Mouse (Mus musculus) granulocyte monocyte progenitor cell, adult 5-6 weeks (primary cell): ENCODE measurements around the gene Adamts3. TPM values are rescaled to one million over a fixed set of nuclear protein-coding genes. Genes with fewer than 3 reads are reported as not detected.
A peak's percentile ranks its signal among the peaks of the same experiment; 100 is the strongest.

ENCODE experiments used
- ATAC-seq: replicated peaks from 2 replicates; pipeline ENCODE4 v1.8.0; 2016; ENCODE audit warnings: mild to moderate bottlenecking, moderate TSS enrichment, inconsistent platforms; ENCODE audit not compliant: poor library complexity, severe bottlenecking
- total RNA-seq, 2 experiments: library from RNA; stranded (forward) in 1 of 2; stranded (reverse) in 1 of 2; fragments of 200-712, 200-1000 nt in 1 of 2; fragments of >200 nt in 1 of 2; fragmentation: Nextera tagmentation in 1 of 2; gene quantifications; 2 replicates each; pipeline ENCODE4 v1.2.3; 2014 to 2017

Gene Adamts3
- total RNA-seq, 2 experiments from 2014 or later, result 4.0 to 5.5 TPM

DNA sequence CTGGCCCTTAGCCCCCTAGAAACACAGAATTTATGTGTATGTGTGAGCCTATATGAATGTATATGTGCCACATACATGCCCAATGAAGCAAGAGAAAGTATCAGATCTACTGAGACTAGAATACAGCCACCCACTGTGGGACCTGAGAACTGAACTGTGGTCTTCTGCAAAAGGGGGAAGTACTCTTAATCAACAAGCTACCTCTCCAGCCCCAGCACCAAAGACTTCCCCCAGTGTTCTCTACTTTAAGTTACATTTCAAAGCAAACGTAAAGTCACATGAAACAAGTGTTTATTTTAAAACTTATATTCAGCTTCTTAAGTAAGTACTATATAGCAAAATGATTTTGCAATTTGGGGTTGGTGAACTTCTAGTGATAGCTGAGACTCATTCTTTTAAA, 62.0 kb downstream of the Adamts3 start:
- ATAC-seq, result peak; percentile 40; the same call in 1 of the 2 replicates

DNA sequence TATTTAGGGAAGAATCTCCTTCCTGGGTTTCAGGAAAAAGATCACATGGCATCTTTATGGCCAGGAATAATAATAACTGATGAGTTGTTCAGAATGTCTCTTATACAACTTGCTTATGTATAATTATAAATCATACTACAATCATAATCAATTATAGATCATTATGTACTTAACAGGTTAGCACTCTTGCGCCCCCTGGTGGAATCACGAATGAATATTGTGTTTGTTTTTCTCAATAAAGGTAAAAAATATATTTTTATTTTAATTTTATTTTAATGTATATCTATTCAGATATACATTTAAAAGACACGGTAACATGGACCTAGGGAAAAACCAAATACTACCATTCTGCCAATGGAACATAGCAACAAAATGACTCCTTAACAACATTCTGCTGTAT, 63.6 kb downstream of the Adamts3 start:
- ATAC-seq, result no peak

DNA sequence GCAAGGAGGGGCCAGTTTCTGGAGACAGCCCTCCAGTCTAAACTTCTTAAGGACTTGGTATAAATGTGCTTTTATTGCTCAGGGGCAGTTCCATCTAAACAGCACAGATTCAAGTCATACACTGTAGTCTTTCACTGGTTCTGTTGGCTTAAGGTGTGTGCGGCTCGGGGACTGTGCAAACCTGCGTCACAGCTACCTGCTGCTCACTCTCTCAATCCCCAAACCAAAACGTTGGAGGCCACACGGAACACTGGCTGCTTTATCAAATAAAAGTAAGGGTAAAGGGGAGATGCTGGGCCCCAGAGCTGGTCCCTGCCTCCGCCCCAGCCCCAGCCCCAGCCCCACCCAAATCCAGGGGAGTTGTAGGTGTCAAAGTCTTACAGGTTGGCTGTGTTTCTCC, 66.5 kb downstream of the Adamts3 start:
- ATAC-seq, result no peak

DNA sequence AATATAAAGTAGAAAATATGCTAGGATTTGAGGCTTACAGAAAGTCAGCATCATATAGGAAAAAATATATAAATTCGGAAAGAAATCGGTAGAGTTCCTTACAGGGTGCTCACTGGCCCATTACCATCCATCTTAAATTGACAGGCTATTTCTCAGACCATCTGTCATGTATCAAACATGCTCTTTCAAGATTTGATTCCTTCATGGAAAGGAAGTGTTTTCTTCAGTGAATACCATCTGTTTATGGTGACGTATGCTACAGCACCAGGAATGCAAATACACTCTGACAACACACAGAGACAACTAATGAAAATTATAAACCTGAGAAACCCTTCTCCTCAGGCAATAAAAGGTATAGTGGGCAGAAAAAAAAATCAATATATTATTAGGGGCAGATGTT, 68.6 kb downstream of the Adamts3 start:
- no peak for ATAC-seq

DNA sequence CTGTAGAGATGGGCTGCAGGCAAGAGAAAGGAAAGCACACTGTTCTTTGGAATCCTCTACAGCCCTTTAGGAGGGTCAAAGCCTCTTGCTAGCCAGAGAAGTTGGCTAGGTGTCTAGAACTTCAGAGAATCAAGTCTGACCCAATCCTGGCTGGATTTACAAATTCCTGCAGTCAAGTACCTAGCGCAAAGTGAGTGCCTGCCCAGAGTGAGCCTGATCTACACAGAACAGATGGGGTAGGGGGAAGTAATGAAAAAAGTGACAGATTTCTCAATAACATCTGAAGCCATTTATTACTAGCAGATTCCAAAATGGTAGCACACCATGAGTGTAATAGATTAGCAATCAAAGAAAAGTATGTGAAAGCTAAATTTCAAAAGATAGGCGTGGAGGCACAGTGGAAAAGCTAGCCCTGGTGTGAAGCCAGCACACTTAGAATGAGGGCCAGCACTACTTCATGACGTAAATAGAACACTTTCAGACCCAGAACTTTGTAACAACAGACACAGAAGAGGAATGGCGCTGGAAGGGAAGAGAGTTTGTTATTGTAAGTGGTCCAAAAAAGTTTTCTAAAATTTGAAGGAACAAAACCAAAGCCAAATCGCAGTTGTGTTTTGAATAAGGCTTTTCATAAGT, 82.8 kb downstream of the Adamts3 start:
- ATAC-seq, result no peak

DNA sequence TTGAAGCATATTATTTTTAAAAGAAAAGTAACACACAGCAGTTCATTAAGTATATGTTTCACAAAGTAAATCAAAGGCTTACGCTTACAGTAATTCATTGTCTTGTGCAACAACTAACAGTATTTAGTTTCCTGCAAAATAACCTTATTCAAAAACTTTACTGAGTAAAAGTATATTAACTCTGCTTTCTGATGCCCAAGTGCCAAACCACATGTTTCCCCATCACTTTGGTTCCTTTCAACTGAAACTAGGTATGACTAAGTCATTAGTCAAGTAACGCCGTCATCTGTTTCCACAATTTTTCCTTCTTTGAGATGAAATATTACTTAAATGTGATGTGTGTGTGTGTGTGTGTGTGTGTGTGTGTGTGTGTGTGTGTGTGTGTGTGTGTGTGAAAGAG, 89.4 kb downstream of the Adamts3 start:
- ATAC-seq, result peak; percentile 61

DNA sequence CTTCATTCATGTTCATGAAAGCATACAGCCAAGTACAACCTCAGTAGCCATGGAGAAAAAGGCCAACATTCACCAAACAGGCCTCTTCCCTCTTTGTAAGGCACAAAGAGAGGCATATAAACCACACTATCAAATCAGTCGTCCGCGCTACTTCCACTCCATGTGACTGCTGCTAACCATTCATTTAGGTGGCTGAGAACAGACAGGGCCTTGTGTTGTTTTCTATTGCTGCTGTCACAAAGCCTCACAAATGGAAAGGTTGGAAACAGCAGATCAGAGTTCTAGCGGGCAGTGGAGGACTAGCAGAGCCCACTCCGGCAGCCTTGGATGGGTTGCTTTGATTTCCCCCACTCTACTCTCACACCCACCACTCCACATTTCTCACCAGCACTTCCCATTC, 98.5 kb downstream of the Adamts3 start:
- ATAC-seq, result no peak

DNA sequence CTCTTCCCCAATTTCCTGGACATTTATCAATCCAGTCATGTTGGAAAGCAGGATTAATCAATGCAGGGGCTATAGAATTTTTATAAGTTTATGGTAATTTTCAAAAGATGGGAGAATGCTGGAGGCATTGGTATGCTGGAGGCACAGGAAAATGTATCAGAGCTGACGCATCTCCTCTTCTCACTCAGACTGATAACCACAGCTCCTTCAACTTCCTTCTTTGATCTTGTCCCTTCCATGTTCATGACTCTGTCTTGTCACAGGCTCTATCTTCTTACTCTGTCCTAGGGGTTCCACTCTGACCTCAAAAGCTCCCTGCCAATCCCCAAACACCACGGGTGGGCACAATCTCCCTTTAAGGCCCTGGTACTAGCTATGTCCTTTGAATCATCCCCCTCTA, 103.3 kb downstream of the Adamts3 start:
- no peak for ATAC-seq

DNA sequence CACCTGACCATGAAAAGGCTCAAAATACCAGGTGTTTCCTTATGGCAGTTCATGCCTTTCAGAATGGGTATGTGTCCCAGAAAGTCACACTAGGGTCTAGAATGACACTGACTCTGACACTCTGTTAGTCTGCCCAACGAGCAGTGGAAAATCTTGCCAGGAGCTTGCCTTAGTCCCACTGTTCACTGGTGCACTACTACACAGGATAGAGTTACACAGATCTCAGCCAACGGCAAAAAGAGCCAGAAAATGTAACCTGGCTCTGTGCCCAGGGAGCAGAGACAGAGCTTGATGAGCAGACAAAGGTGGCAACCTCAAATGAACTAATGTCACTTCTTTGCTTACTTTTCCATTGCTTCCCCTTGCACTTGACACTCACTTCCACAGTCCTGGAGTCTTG, 104.5 kb downstream of the Adamts3 start:
- no peak for ATAC-seq

DNA sequence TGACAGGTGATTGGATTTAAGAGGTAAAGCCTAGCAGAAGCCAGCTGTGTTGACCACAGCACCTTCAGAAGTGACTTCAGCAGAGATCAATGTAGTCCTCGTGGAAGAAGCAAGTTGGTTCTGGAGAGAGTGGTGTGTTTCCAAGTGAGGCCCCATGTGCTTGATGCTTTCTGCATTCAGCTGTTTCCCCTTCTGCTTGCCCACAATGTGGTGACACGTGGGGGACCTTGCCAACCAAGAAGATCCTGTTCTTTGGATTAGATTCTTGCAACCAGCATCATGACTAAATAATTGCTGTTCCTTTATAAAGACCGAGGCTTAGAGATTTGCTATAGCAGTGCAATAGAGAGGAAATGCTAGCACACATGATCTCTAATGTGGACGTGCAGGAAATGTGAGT, 105.7 kb downstream of the Adamts3 start:
- no peak for ATAC-seq

DNA sequence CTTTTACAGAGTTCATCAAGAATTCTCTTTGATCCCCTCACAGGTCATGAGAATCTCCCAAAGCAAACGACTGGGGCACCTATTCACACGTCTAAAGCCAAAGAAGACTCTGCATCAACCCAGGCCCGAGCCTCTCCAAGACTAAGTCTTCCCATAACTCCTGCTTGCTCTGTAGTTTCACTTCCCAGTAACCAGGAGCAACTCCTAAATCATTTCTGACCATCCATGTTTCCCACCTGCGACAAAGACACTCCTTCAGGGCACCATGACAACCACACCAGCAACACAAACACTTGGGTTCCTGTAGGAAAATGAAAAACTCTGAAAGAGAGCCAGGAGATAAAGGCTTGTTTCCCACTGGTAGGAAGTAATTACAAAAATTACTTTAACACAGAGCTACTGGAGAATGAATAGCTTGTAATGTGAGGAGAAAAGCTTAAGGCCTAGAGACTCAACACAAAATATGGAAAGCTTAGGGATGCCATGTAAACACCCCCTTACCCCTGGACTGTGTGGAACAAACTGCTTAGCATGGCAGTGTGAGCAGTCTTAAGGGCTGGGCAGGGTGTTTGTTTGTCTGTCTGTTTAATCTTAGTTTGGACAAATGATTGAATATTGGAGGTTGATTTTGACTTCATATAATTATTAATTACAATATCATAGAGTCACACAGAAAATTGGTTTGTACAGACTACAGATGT, 112.3 kb downstream of the Adamts3 start:
- ATAC-seq, result no peak

DNA sequence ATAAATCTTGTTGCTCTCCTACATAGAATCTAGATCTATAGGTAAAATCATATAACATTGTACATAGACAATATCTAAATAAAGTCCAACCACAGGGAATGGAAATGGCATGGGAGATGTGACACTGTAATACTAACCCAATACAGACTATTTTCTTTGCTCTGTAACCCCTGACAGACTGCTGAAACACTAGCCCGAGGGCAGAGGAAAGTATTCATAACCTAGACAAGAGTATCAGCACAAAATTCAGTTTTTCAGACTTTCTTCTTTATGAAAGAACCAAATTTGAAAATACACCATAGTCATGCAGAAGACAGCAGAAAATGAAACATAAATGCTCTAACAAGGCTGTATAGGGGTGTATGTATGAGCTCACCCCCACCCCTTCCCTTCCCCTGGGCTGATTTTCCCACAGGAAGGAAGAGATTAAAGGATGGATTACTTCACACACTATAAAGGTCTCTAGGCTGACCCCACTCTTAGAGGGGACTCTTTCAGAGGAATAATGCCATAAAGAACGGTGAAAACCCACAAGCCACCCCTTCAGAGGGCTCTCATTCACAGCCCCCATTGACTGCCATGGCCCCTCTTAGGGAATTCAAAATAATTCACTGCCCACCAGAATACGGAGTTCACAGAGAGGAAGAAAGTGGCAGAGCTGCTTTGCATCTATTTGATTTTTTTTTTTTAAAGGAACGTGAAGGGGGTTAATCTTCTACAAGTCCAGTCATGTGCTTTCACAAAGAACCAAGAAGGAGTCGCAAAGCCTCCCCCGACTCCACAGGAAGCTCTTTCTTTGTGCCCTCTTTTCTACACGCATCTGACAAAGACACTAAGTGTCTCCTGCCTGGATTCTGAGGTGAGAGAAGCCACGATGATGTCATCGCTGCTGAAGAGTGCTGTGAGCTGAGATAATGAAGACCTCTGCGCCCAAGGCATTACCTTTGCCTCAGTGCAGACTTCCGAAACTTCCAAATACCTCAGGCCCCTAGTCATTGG, 119.6 kb downstream of the Adamts3 start:
- no peak for ATAC-seq

DNA sequence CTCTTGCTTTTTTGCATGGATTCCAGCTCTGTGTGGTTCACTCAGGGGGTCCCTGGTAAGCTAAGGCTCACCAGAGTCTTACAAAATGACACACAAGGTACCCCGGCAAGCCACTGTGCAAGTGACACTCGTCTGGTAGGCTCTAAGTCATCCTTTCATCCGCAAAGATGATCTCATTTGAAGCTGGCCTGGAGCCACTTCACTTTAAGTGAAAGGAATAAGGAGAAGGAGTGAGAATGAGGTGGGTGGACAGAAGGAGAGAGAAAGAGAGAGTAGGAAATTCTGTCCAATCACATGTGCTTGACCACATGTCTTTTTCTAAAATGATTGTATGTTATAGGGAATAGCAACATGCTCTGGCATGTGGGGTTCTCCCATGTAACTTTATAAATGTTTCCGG, 122.8 kb downstream of the Adamts3 start:
- ATAC-seq, result no peak

DNA sequence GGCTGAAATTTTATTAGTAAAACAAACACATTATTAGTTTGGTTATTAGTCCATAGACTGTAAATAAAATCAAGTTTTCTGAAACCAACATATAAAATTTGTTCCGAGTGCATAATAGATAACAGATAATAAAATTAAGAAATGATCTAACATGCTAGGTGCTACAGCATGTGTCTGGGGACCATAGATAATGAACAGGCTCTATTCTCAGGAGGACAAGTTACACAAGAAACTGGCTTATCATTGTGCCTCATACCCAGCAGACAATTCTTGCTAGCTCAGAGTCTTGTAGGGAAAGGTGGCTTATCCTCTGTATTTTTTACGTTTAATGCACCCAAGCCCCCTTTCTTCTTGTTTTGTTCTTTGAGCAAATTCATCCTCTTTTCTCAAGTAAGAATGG, 131.3 kb downstream of the Adamts3 start:
- no peak for ATAC-seq

DNA sequence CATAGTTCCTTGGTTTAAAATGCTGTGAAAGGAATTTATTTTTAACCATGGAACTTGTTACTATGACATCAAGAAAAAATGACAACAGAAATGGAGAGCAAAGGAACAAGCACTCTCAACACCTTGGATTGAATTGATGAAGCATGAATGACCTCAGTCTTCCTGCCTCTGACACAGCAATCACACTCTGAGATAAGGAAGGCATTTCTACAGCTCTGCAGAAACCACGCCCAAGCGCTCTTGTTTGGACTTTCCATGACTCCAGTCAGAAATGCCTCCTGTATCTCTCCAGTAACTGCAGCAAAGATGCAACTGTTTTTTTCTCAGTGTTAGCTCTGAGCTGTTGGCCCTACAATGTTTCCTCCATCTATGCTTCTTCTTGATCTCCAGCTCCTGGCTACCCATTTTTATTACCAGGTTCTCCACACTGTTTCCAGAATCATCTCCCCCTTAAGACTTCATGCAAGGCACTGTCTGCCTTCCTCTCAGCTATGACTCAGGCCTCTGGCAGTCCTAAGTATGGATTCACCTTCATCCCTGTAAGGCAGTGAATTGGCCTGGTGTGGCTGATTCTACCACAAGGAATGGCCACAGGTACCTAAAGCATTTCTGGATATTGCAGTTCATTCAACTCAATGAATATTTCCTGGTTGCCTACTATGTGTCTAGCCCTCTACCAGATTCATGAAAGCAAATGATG, 134.8 kb downstream of the Adamts3 start:
- no peak for ATAC-seq

DNA sequence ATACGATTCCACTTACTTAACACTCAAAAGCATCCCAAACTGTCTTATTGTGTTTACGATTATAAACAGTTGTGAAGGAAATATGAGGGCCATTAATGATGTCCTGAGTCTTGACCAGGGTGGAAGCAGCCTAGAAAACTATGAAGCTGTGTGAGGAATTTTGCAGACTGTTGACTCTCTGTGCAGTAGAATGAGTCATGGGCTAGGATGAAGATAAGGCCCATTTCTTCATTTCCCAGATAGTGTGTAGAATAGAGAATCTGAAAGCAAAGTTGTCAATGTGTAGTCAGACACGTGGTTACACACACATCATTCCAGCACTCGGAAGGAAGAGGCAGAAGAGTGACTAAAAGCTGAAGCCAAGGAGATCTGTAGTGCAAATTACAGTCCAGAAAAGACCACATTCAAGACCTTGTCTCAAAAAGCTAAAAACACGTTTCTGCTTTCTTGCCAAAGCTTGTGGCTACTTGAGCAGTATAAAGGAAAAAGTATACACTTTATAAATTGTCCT, 135.9 kb downstream of the Adamts3 start:
- ATAC-seq, result no peak

DNA sequence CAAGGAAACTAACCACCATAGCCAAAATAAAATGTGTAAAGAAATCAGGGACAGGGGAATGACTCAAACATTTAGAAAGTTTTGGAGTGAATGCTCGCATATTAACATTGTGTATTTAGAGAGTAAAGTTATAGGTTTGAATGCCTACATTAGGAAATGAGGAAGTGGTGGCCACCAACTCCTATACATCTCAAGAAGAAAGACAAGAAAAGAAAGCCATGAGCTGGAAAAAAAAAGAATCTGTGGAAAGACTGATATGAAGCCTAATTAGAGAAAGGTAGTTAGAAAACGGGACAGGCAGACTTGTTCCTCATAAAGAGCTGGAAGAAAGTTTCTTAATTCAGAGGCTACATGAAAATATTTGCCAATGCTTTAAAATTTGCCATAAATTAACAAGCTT, 138.0 kb downstream of the Adamts3 start:
- no peak for ATAC-seq

DNA sequence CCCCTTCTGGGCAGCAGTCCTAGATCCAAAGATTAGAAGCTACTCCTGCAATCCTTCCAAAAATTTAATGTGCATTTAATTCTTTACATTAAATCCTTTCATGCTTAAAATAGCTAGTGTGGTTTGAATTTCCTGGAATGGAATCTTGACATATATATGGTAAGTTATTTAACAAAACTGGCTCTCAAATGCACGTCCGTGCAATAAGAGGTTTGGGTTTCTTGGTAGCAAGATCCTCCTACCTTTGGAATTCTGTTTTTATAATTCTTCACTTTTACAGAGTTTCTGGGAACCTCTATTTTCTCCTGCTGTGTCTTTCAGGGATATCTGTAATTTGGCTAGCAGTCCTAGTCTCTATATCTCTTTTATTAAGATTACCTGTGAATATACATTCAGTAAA, 148.4 kb downstream of the Adamts3 start:
- no peak for ATAC-seq

DNA sequence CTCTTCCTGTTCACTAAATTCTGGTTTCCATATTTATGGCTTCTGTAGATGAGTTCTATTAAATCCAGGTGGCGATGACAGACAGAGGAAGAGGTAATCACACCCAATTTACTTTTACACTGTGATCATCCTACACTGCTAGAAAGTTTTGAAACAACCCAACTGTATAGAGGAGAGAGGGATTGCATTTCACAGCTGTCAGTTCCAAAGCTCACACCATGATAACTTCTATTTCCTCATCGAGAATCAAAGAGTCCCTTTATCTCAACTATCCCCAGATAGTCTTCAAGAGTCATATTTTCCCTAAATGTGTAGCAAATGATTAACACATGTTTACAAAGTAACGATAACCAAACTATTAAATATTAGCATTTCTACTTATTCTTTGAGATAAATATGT, 152.7 kb downstream of the Adamts3 start:
- no peak for ATAC-seq

DNA sequence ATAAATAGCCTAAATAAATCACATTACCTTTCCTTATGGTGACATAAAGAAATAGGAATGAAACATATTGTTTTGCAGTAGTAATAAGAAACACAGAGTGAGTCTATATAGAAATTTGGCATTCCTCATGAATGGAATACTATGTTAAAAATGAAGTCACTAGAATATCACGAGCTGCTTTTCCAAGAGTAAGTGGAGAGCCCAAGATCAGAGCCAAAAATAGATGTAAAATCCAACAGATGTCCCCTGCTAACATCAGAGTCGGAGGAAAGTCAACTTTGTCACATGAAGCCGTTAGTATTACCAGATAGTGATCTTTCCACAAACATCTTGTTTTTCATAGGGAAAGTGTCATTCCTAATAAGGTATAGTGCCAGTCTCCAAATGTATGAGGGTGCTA, 155.0 kb downstream of the Adamts3 start:
- no peak for ATAC-seq
